In genomic region chr5:111431007-111431730, GRCm38 (mm10) we compare ENCODE assay signal across 11 mouse cellular contexts. TPM values are rescaled to one million over a fixed set of nuclear protein-coding genes. Genes with fewer than 3 reads are reported as not detected.
DNase-seq lines count a peak whose midpoint lies in the region; ATAC-seq lines count a peak whose summit lies in the region.
"Had no signal": no experiment of that assay in that cellular context is flagged by ENCODE, and none has a peak within 500 bp of the region (broad histone marks: within the 10 kb centered on the region; RNA-seq: fewer than 3 reads in every experiment).

No protein-coding gene starts in this region.

- no peak overlapping the region for H3K4me3 ChIP-seq in neural tube, embryonic 12.5 days
- no peak overlapping the region for H3K4me3 ChIP-seq in hindbrain, embryonic 12.5 days
- H3K4me3 ChIP-seq in neural tube, embryonic 13.5 days: no peak overlapping the region
- H3K4me3 ChIP-seq: limb, embryonic 15.5 days had no signal

- no peak overlapping the region for H3K9ac ChIP-seq in neural tube, embryonic 12.5 days
- H3K9ac ChIP-seq in hindbrain, embryonic 12.5 days: peak overlapping the region; percentile 43; the same call in 1 of the 2 replicates
- H3K9ac ChIP-seq in neural tube, embryonic 13.5 days: no peak overlapping the region
- H3K9ac ChIP-seq: limb, embryonic 15.5 days had no signal

- 63% methylated on average over 11 of the region's 11 CpGs for WGBS in neural tube, embryonic 12.5 days
- 52% methylated on average over 11 of the region's 11 CpGs for WGBS in hindbrain, embryonic 12.5 days
- WGBS in neural tube, embryonic 13.5 days: 49% methylated on average over 11 of the region's 11 CpGs

- H3K9me3 ChIP-seq in neural tube, embryonic 12.5 days: no peaks in the 10 kb centered on the region
- no peaks in the 10 kb centered on the region for H3K9me3 ChIP-seq in hindbrain, embryonic 12.5 days (replicated peaks)
- no peaks in the 10 kb centered on the region for H3K9me3 ChIP-seq in neural tube, embryonic 13.5 days
- H3K9me3 ChIP-seq: limb, embryonic 15.5 days had no signal

- no peak overlapping the region for H3K27ac ChIP-seq in neural tube, embryonic 12.5 days
- peak overlapping the region; percentile 60 for H3K27ac ChIP-seq in hindbrain, embryonic 12.5 days
- no peak overlapping the region for H3K27ac ChIP-seq in neural tube, embryonic 13.5 days (replicated peaks)
- H3K27ac ChIP-seq: limb, embryonic 15.5 days had no signal

- intact Hi-C loops in heart, postnatal 25 days (cut with DNase I): no loop called here

- H3K4me2 ChIP-seq in neural tube, embryonic 12.5 days (replicated peaks): 0 out of 2 replicates have a peak overlapping the region, but pooled peaks have one; percentile 4
- peak overlapping the region; percentile 99 for H3K4me2 ChIP-seq in hindbrain, embryonic 12.5 days (replicated peaks)
- H3K4me2 ChIP-seq in neural tube, embryonic 13.5 days: peak overlapping the region; percentile 3; the same call in 1 of the 2 replicates
- H3K4me2 ChIP-seq: limb, embryonic 15.5 days had no signal

- no peak for ATAC-seq in neural tube, embryonic 12.5 days (ENCODE audit: low FRiP score, low read depth)
- ATAC-seq in hindbrain, embryonic 12.5 days (ENCODE audit: low FRiP score): no peak
- ATAC-seq in neural tube, embryonic 13.5 days (ENCODE audit: low read depth): no peak

- no peaks in the 10 kb centered on the region; the same call in 1 of the 2 replicates for H3K27me3 ChIP-seq in neural tube, embryonic 12.5 days (replicated peaks)
- no peaks in the 10 kb centered on the region for H3K27me3 ChIP-seq in hindbrain, embryonic 12.5 days
- H3K27me3 ChIP-seq in neural tube, embryonic 13.5 days: no peaks in the 10 kb centered on the region
- H3K27me3 ChIP-seq: limb, embryonic 15.5 days had no signal

- DNase-seq in heart, adult 18-20 months: peak; percentile 48 to 49
- no peak for DNase-seq in heart, postnatal 25 days (ENCODE audit: low spot score)
- DNase-seq in neural tube, embryonic 10.5 days (ENCODE audit: extremely low spot score, low spot score): no peak
- no peak for DNase-seq in left cerebral cortex, adult 18-20 months (ENCODE audit: low spot score in 2 of 2)
- DNase-seq in ovary, adult 18-20 months (ENCODE audit: low spot score): no peak
- DNase-seq: cerebellum, adult 9-11 months; thymus, postnatal 4 days had no signal

- H3K4me1 ChIP-seq in neural tube, embryonic 12.5 days: peaks cover 96% of the 10 kb centered on the region
- H3K4me1 ChIP-seq in hindbrain, embryonic 12.5 days: peaks cover 99% of the 10 kb centered on the region
- H3K4me1 ChIP-seq in neural tube, embryonic 13.5 days (replicated peaks): peaks cover 99% of the 10 kb centered on the region

- H3K36me3 ChIP-seq in neural tube, embryonic 12.5 days: 0 out of 2 replicates have a peak, but pooled peaks cover 4% of the 10 kb centered on the region
- peaks cover 26% of the 10 kb centered on the region for H3K36me3 ChIP-seq in hindbrain, embryonic 12.5 days
- no peaks in the 10 kb centered on the region for H3K36me3 ChIP-seq in neural tube, embryonic 13.5 days
- H3K36me3 ChIP-seq: limb, embryonic 15.5 days had no signal

RNA-seq across cellular contexts. Expression of gene Mn1, which starts 14.0 kb away (rescaled TPM):
- 10 to 100 TPM; 16.0 to 16.6 TPM for total RNA-seq in heart, adult 18-20 months (2021)
- total RNA-seq in heart, postnatal 25 days (2021): 10 to 100 TPM; 16.7 to 20.5 TPM
- 25.8 and 29.9 TPM in 2 replicates for polyA plus RNA-seq in neural tube, embryonic 12.5 days (2016; fragmentation: Nextera tagmentation; extraction: Ambion mirVana)
- polyA plus RNA-seq in hindbrain, embryonic 12.5 days (2016; fragmentation: Nextera tagmentation; extraction: Ambion mirVana): 61.0 and 62.7 TPM in 2 replicates
- 22.3 and 23.5 TPM in 2 replicates for polyA plus RNA-seq in neural tube, embryonic 13.5 days (2015; fragmentation: Nextera tagmentation; extraction: Ambion mirVana)
- total RNA-seq in left cerebral cortex, adult 18-20 months (2021): 10 to 100 TPM; 65.8 to 70.9 TPM

Comparison
In these comparisons a context has a peak if more than half of its experiments do, and no peak if none do; other contexts are left out.
1. DNase-seq: peak in heart, adult 18-20 months (2 of 2); none in heart, postnatal 25 days (single experiment), neural tube, embryonic 10.5 days (single experiment), left cerebral cortex, adult 18-20 months (0 of 2) and ovary, adult 18-20 months (single experiment).
2. H3K4me2 ChIP-seq: peak in every context shown above with its lines; median percentile 99 in hindbrain, embryonic 12.5 days; 4 in neural tube, embryonic 12.5 days; 3 in neural tube, embryonic 13.5 days.